Mouse (Mus musculus): Measurements from ENCODE around the gene Acbd6. TPM values are rescaled to one million over a fixed set of nuclear protein-coding genes. Genes with fewer than 3 reads are reported as not detected.

The Acbd6 gene
- polyA plus RNA-seq, 1 experiment from 2014 or later = 83.6 TPM

Other genes with a start within 250 kb of the Acbd6 start
- gene Xpr1, start 140.7 kb upstream of the Acbd6 start, polyA plus RNA-seq (2016; fragmentation: Nextera tagmentation; extraction: Ambion mirVana) = 9.5 and 14.1 TPM in 2 replicates
- gene Lhx4, start 193.6 kb downstream of the Acbd6 start, polyA plus RNA-seq (2016; fragmentation: Nextera tagmentation; extraction: Ambion mirVana) = 5.7 and 11.6 TPM in 2 replicates